Mouse (Mus musculus) kidney, embryonic 16.5 days (tissue): ENCODE results near the gene Casq1. TPM values are rescaled to one million over a fixed set of nuclear protein-coding genes. Genes with fewer than 3 reads are reported as not detected.
"Not testable (repeated sequence)": the region's sequence is repeated elsewhere in the genome, so short reads cannot be mapped to it uniquely, and the experiment has no call there.

Experiments used
- ATAC-seq: fragments of 200-750 bp; cut with Nextera tagmentation; 2 replicates; pipeline ENCODE4 v1.8.0; 2017; ENCODE audit warnings: moderate TSS enrichment; ENCODE audit not compliant: low FRiP score, low TSS enrichment
- H3K27ac ChIP-seq: fragments of 300-500 bp; sonication (generic); 2 replicates; pipeline ENCODE4 v1.5.1; 2014; ENCODE audit warnings: low read length
- H3K27me3 ChIP-seq: fragments of 300-500 bp; sonication (generic); 2 replicates; pipeline ENCODE4 v1.6.1; 2014; ENCODE audit warnings: low read length, control low read depth, mixed read lengths; ENCODE audit not compliant: insufficient read depth
- H3K36me3 ChIP-seq: fragments of 300-500 bp; sonication (generic); 2 replicates; pipeline ENCODE4 v1.6.1; 2014; ENCODE audit warnings: low read length, control low read depth, mixed read lengths; ENCODE audit not compliant: insufficient read depth
- H3K4me1 ChIP-seq: fragments of 300-500 bp; sonication (generic); 2 replicates; pipeline ENCODE4 v1.6.1; 2014; ENCODE audit warnings: low read length, control low read depth, mixed read lengths; ENCODE audit not compliant: insufficient read depth
- H3K4me2 ChIP-seq: fragments of 300-500 bp; sonication (generic); replicated peaks from 2 replicates; pipeline ENCODE4 v1.6.1; 2014; ENCODE audit warnings: low read depth, low read length
- H3K4me3 ChIP-seq: fragments of 300-500 bp; sonication (generic); 2 replicates; pipeline ENCODE4 v1.5.1; 2014; ENCODE audit warnings: mild to moderate bottlenecking, low read length
- H3K9ac ChIP-seq: fragments of 300-500 bp; sonication (generic); replicated peaks from 2 replicates; pipeline ENCODE4 v1.6.1; 2014; ENCODE audit warnings: low read length
- H3K9me3 ChIP-seq: fragments of 300-500 bp; sonication (generic); 2 replicates; pipeline ENCODE4 v1.6.1; 2016; ENCODE audit warnings: low read length, control low read depth
- WGBS: fragments of 180-500 bp; shearing (Covaris S2); extraction: QIAGEN DNeasy Blood & Tissue Kit; methylation state at CpG from one replicate; pipeline ENCODE4 v1.1.7; 2014; 5-methylcytosine and 5-hydroxymethylcytosine counted together
- polyA plus RNA-seq: library from polyadenylated mRNA; unstranded; fragments of >200 nt; fragmentation: Nextera tagmentation; extraction: Ambion mirVana; gene quantifications from 2 replicates; pipeline ENCODE4 v1.2.1, GENCODE M21; 2015

Gene Casq1
- polyA plus RNA-seq, result 5.2 and 5.6 TPM in 2 replicates

DNA sequence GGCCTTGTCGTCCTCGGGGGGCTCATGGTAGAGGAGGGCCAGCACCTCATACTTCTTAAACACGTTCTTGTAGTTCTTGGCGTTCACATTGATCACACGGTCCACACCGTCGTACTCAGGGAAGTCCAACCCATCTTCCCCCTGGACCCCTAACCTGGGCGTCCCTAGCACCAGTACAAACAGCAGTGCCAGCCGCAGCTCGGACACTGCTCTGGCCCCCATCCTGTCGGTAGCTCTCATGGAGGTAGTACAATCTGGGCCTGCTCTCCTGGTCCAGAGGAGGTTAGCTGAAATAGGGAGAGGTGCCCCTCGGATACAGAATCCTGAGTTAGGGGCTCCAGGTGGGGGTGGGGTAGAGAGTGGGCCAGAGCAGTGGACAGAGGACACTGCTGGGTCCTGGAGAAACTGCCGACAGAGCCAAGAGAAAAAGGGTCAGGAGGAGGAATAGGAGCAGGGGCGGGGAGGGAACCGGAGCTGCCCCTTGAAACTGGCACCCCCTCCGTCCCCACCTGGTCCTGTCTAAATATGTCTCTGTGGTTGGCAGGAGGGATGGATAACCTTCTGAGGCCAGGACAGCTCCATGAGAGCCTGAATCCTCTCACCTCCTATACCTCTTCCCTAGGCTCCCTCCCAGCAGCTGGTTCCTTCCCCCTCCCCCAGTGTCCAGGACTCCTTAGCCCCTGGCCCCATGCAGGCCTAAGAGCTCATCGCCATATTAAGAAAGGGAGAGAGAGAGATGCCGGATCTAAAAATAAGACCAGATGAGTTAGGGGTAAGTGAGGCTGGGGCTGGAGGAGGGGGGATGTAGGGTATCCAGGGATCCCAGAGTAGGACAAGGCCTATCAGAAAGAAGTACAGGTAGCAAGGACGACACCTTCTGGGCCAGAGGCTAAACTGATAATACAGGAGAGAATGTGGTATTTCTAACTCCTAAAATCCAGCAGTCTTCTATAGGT lies at the start of gene Casq1:
Casq1 (minus strand) TSS at position 418 of the 956 bp plus-strand sequence.
- WGBS, result 80% methylated on average over 19 of the region's 19 CpGs
- Histone ChIP-seq H3K4me1 (peaks cover 46% of the 10 kb centered on the region), H3K4me2 (no peak within 1 kb of the TSS; the same call in 1 of the 2 replicates), H3K9me3 (no peaks in the 10 kb centered on the region), H3K27ac (peak within 1 kb of the TSS; percentile 85), H3K4me3 (no peak within 1 kb of the TSS), H3K9ac (peak within 1 kb of the TSS; percentile 37), H3K27me3 (no peaks in the 10 kb centered on the region), H3K36me3 (no peaks in the 10 kb centered on the region)
- no peak for ATAC-seq

DNA sequence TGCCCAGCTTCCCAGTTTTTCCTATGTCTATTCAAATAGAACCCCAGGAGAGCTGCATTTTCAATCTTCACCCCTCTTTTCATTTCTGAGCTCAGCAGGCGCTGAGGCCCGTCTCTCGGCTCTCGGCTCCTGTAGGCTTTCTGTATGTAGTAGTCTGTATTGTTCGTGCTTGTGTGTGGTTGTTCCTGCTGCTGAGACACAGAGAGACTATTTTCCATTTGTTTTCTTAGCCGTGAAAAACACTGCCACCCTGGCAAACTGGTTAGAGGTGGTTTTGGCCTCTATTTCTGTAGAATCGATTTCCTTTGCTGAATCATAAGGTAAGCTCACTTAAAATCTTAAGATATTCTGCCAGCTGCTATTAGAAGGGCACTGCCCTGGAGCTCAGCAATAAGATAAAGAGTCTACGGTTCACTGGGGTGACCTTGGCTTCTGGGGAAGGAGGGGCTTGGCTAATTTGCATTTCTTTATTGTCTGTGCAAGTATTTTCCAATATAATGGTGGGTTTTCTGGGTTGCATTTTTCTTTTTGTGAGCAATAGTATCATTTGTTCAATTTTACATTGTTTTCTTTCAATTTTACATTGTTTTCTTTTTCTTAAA lies 41.9 kb upstream of the Casq1 start, which contains the start of gene Igsf8:
Igsf8 (plus strand) TSS at position 165 of the 602 bp plus-strand sequence.
- Histone ChIP-seq H3K27ac (no peak within 1 kb of the TSS), H3K9me3 (peaks cover 5% of the 10 kb centered on the region), H3K4me3 (no peak within 1 kb of the TSS), H3K27me3 (no peaks in the 10 kb centered on the region), H3K4me1 (no peaks in the 10 kb centered on the region), H3K9ac (no peak within 1 kb of the TSS), H3K36me3 (no peaks in the 10 kb centered on the region), H3K4me2 (no peak within 1 kb of the TSS)
- 57% methylated on average over 8 of the region's 8 CpGs for WGBS
- no peak for ATAC-seq

DNA sequence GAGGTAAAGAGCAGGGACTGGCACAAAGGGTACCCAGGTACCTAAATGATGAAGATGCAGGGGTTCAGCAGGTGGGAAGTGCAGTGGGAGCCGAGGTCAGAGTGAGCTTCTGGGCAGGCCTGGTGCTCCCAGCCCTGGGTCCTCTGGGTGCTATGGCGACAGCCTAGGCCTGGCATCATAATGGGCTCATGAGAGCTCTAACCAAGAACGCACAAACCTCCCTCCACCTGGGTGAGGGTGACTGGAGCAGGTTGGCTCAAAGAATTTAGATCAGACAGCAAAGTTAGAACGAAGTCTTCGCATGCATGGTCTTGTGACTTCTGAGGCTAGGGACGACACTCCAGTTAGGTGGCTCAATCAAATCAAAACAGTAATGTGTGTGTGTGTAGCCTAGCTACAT lies 38.6 kb upstream of the Casq1 start, which contains the start of gene Atp1a4:
Atp1a4 (minus strand) TSS at position 101 of the 400 bp plus-strand sequence.
- H3K4me1 ChIP-seq, result no peaks in the 10 kb centered on the region
- 86% methylated on average over 6 of the region's 6 CpGs for WGBS
- H3K9ac ChIP-seq, result no peak within 1 kb of the TSS
- no peak within 1 kb of the TSS for H3K27ac ChIP-seq
- no peak within 1 kb of the TSS for H3K4me2 ChIP-seq
- ATAC-seq, result no peak
- H3K9me3 ChIP-seq, result no peaks in the 10 kb centered on the region
- no peaks in the 10 kb centered on the region for H3K27me3 ChIP-seq
- H3K4me3 ChIP-seq, result no peak within 1 kb of the TSS
- H3K36me3 ChIP-seq, result no peaks in the 10 kb centered on the region

DNA sequence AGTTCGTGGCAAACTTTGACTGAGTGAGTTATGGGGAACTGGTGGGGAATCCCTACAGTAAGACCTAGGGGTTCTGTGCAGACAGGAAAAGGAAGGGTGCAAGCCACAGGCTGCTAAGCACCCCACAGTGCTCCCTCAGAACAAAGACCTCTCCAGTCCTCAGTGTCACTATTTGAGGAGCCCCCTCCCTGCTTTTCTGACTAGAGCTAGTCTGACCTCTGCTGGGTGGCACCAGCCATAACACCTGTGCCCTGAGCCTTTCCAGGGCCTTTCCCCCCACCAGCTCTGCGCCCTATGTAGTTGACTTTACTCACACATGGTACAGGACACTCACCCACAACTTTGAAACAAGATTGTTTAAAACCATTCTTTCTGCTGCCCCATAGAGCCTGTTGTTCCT lies 28.0 kb upstream of the Casq1 start:
- no peaks in the 10 kb centered on the region for H3K9me3 ChIP-seq
- WGBS, result 46% methylated on average over 2 of the region's 2 CpGs

DNA sequence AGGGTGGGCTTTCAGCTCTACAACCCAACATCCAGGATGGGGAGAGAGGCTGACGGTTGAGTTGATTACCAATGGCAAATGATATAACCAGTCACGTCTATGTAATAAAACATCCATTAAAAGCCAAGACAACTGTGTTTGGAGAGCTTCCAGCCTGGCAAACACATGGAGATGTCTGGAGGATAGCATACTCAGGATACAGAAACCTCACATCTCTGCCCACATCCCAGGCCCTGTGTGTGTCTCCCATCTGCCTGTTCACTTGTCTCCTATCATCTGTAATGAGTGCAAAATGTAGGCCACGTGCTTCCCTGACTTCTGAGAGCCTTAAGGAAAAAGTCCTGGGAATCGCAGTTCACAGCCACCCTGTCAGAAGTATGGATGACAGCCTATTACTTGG lies 27.5 kb upstream of the Casq1 start:
- Histone ChIP-seq H3K27ac (no peak overlapping the region), H3K27me3 (peaks cover 6% of the 10 kb centered on the region; the same call in 1 of the 2 replicates), H3K9me3 (no peaks in the 10 kb centered on the region), H3K36me3 (no peaks in the 10 kb centered on the region), H3K4me1 (no peaks in the 10 kb centered on the region; the same call in 1 of the 2 replicates), H3K4me2 (no peak overlapping the region), H3K4me3 (no peak overlapping the region), H3K9ac (no peak overlapping the region)
- WGBS, result 72% methylated on average over 4 of the region's 4 CpGs
- ATAC-seq, result no peak

More for the DNA sequence above, 28.0 kb upstream of the Casq1 start:
- Histone ChIP-seq H3K9ac (no peak overlapping the region), H3K36me3 (no peaks in the 10 kb centered on the region), H3K27ac (no peak overlapping the region), H3K27me3 (peaks cover 6% of the 10 kb centered on the region; the same call in 1 of the 2 replicates), H3K4me2 (no peak overlapping the region), H3K4me1 (no peaks in the 10 kb centered on the region; the same call in 1 of the 2 replicates), H3K4me3 (no peak overlapping the region)
- peak; percentile 67 for ATAC-seq

DNA sequence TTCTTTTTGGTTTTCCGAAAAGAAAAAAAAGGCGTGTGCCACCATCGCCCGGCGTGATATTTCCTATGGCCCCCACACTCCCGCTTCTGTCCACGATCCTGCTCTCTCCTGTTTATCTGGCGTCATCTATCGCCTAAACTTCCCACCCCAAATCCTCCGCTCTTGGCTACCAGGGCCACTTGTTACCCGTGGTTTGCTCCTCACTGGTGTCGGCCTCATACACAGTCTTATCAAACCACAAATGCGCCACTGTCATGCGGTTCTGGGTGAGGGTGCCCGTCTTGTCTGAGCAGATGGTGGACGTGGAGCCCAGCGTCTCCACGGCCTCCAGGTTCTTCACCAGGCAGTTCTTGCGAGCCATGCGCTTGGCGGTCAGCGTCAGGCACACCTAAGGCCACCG lies 25.0 kb upstream of the Casq1 start:
- H3K27me3 ChIP-seq, H3K9me3 ChIP-seq, H3K9ac ChIP-seq, H3K36me3 ChIP-seq, ATAC-seq, H3K27ac ChIP-seq, H3K4me2 ChIP-seq: not testable (repeated sequence)
- H3K4me3 ChIP-seq, result peak overlapping the region; percentile 5; the same call in 1 of the 2 replicates
- 43% methylated on average over 23 of the region's 23 CpGs for WGBS
- H3K4me1 ChIP-seq, result peaks cover 13% of the 10 kb centered on the region

DNA sequence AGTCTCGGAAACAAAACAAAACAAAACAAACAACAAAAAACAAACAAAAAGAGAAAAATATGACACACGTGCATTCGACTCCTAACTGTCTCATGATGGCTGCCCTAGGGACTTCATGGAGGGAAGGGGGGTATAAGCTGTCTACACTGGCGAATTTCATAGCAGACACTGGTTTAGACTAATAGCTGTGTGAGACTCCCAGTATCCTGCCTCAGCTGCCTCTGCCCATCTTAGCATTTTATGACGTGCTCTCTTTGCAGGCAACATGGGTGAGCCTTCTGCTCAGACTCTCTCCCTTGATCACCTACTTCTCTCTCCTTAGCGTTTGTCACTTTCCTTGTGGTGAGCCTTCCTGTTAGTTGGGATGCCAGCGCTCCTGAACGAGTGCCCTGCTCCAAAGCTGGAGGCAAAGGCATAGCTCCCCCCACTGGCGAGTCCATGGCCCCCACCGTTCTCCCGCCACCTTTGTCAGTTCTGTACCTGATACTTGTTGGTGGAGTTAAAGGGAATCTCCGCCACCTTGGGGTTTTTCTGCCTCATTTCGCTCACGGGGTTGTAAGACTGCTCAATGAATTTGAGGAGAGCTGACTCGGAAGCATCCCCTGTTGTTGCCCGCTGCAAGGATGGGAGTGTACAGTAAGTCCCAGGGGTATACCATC lies 24.0 kb upstream of the Casq1 start:
- WGBS, result 32% methylated on average over 16 of the region's 16 CpGs
- H3K4me1 ChIP-seq, result peaks cover 13% of the 10 kb centered on the region
- no peaks in the 10 kb centered on the region for H3K36me3 ChIP-seq
- no peak overlapping the region for H3K4me3 ChIP-seq
- no peak overlapping the region for H3K27ac ChIP-seq
- no peak overlapping the region; the same call in 1 of the 2 replicates for H3K4me2 ChIP-seq
- no peaks in the 10 kb centered on the region for H3K9me3 ChIP-seq
- ATAC-seq, result no peak
- no peak overlapping the region for H3K9ac ChIP-seq
- H3K27me3 ChIP-seq, result peaks cover 6% of the 10 kb centered on the region; the same call in 1 of the 2 replicates

DNA sequence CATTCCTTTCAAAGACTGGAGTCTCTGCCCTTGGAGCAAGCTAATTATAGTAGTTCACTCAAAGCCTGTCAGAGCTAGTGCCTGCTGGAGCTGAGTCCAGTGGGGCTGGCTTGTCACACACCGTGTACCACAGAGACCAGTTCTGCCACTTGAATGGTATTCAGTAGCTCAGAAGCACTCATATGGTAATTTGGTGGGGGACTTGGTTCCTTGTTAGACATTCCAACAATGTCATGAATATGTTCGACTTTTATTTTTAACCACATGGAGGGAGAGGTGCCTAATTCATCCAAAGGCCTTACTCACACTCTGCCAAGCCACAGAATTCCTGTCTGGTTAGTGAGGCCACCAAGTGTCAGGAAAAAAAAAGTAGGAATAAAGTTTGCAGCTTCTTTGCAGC lies 22.7 kb upstream of the Casq1 start:
- Histone ChIP-seq H3K27ac (peak overlapping the region; percentile 69; the same call in 1 of the 2 replicates), H3K36me3 (no peaks in the 10 kb centered on the region), H3K9ac (no peak overlapping the region), H3K4me3 (no peak overlapping the region), H3K4me2 (no peak overlapping the region), H3K27me3 (peaks cover 6% of the 10 kb centered on the region; the same call in 1 of the 2 replicates), H3K4me1 (peaks cover 13% of the 10 kb centered on the region), H3K9me3 (no peaks in the 10 kb centered on the region)
- ATAC-seq, result peak; percentile 87
- WGBS, result 48% methylated on average over 2 of the region's 2 CpGs

DNA sequence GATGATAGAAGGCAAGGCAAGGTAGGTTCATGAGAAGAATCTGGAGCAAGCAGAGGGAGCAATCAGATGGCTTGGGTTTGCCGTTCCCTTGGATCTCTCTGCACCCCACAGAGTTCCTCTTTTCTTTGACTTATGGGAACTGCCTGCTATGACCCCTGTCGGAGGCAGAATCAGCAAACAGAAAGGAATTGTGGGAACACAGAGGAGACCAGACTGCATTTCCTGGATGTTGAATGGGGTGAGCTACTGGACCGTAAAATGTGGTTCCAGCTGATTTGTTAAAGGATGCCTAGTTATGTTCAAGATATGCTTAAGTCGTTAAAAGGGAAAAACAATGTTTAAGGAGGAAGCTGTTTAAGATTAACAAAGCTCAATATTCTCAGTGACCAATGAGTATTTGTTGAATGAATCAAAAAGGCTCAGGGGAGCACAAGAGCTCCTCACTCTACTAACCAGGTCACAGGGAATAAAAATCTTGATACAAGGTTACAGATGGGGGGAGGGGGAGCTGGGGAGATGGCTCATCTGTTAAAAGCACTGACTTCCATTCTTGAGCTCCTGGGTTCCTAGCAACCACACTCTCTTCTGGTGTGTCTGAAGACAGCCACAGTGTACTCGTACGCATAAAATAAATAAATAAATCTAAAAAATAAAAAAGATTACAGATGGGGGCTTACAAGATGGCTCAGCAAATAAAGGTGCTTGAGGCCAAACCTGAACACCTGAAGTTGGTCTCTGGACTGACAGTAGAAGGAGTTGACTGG lies 21.5 kb upstream of the Casq1 start:
- no peak overlapping the region for H3K9ac ChIP-seq
- 37% methylated on average over 6 of the region's 6 CpGs for WGBS
- H3K4me1 ChIP-seq, result peaks cover 13% of the 10 kb centered on the region
- H3K36me3 ChIP-seq, result no peaks in the 10 kb centered on the region
- H3K4me3 ChIP-seq, result no peak overlapping the region
- H3K4me2 ChIP-seq, result no peak overlapping the region
- no peaks in the 10 kb centered on the region for H3K9me3 ChIP-seq
- peak overlapping the region; percentile 72 for H3K27ac ChIP-seq
- peak; percentile 32; the same call in 1 of the 2 replicates for ATAC-seq
- H3K27me3 ChIP-seq, result peaks cover 6% of the 10 kb centered on the region; the same call in 1 of the 2 replicates
